Mouse (Mus musculus): ENCODE results near the gene Aldh9a1.

- TF ChIP-seq CTCF (IDR thresholded peaks at IDR 0.05; ENCODE audit: insufficient read depth, low read depth, low read length): no peak
- TF ChIP-seq POLR2A (IDR thresholded peaks at IDR 0.05; ENCODE audit: insufficient read depth, low read depth, low read length): no peak
Observed at GRCm38 (mm10) chr1:167393281-167393680, 43.5 kb downstream of the Aldh9a1 start.
